Mouse (Mus musculus): ENCODE data around the gene Rbm28.
"Not testable (repeated sequence)": the region's sequence is repeated elsewhere in the genome, so short reads cannot be mapped to it uniquely, and the experiment has no call there.

The Rbm28 gene

GRCm38 (mm10) chr6:29193961-29194750 is 29.4 kb upstream of the Rbm28 start:
- no peak for DNase-seq

- no peak for DNase-seq
These were observed 23.1 kb upstream of the Rbm28 start for GRCm38 (mm10) chr6:29187936-29188335.

- DNase-seq = no peak
These were observed 15.0 kb upstream of the Rbm28 start for GRCm38 (mm10) chr6:29179843-29180242.

GRCm38 (mm10) chr6:29178888-29179658 is 14.3 kb upstream of the Rbm28 start, which contains the start of gene Prrt4:
Gene Prrt4, minus strand, starts transcription at chr6:29179584.
- peak; percentile 71 to 72 for DNase-seq

GRCm38 (mm10) chr6:29177901-29178879 is 13.4 kb upstream of the Rbm28 start:
- DNase-seq = no peak

- no peak for DNase-seq
These were observed 10.3 kb upstream of the Rbm28 start for GRCm38 (mm10) chr6:29175113-29175512.

GRCm38 (mm10) chr6:29174368-29174767 is 9.6 kb upstream of the Rbm28 start:
- DNase-seq = no peak

GRCm38 (mm10) chr6:29170952-29171388 is 6.2 kb upstream of the Rbm28 start:
- DNase-seq = peak; percentile 78 to 81

- peak; percentile 31 to 44 for DNase-seq
These were observed 5.5 kb upstream of the Rbm28 start for GRCm38 (mm10) chr6:29170063-29170921.

GRCm38 (mm10) chr6:29169675-29170062 is 4.9 kb upstream of the Rbm28 start:
- no peak for DNase-seq

GRCm38 (mm10) chr6:29168871-29169270 is 4.1 kb upstream of the Rbm28 start:
- DNase-seq = no peak

- DNase-seq = peak; percentile 71 to 74
These were observed 1.4 kb upstream of the Rbm28 start for GRCm38 (mm10) chr6:29166196-29166595.

GRCm38 (mm10) chr6:29161291-29161690 is 3.5 kb downstream of the Rbm28 start:
- DNase-seq = not testable (repeated sequence)

- no peak for DNase-seq
These were observed 4.0 kb downstream of the Rbm28 start for GRCm38 (mm10) chr6:29160786-29161185.

- no peak for DNase-seq
These were observed 8.5 kb downstream of the Rbm28 start for GRCm38 (mm10) chr6:29156326-29156725.

- no peak for DNase-seq
These were observed 14.8 kb downstream of the Rbm28 start for GRCm38 (mm10) chr6:29150001-29150400.

GRCm38 (mm10) chr6:29147407-29148010 is 17.3 kb downstream of the Rbm28 start:
- DNase-seq = no peak

GRCm38 (mm10) chr6:29146641-29147040 is 18.2 kb downstream of the Rbm28 start:
- DNase-seq = no peak

GRCm38 (mm10) chr6:29145456-29146307 is 19.1 kb downstream of the Rbm28 start:
- DNase-seq = no peak

- no peak for DNase-seq
These were observed 19.8 kb downstream of the Rbm28 start for GRCm38 (mm10) chr6:29144971-29145370.
